Mouse (Mus musculus) lung, postnatal 0 days (tissue): Measurements from ENCODE around the gene Mettl21e.

Experiments used
- CTCF ChIP-seq: IDR thresholded peaks from 2 replicates; pipeline ENCODE4 v1.5.1; 2016; ENCODE audit warnings: antibody characterized with exemption, mild to moderate bottlenecking
- EP300 ChIP-seq: IDR thresholded peaks from 2 replicates; pipeline ENCODE4 v1.6.1; 2016; ENCODE audit warnings: antibody characterized with exemption, mild to moderate bottlenecking, control low read depth

DNA sequence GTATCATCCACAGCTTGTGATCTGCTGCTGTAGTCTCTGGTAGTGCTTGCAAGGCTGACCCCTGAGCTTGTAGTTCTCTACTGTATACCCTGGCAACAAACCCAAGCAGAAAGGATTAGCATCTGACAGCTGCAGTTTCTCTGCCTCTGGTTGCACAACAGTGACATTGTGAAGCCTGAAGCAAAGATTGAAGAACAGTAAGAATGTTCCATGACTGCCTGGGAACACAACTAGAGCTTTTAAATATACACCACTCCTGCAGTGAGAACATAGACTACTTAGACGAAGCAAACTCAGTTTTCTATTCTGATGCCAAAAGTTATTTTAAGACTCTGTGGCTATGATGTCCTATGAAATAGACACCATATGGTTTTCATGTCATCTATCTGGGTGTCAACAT lies at the start of gene Mettl21e:
- TF ChIP-seq CTCF (no peak), EP300 (peak; percentile 85)
